Mouse (Mus musculus) left cerebral cortex, adult 9 months (tissue): ENCODE measurements at regions not wholly inside any gene's neighbourhood (a gene's known extent, or its start where the extent isn't known, plus 50 kb on each side); places are given as distances from the start of the nearest gene placed in this dataset.
A peak's percentile ranks its signal among the peaks of the same experiment; 100 is the strongest.
"Not testable (repeated sequence)": the region's sequence is repeated elsewhere in the genome, so short reads cannot be mapped to it uniquely, and the experiment has no call there.

Experiments
- DNase-seq, 2 experiments: peaks; one replicate each; pipeline ENCODE4 v3.0.0; 2022; ENCODE audit warnings: low spot score in 2 of 2

GRCm38 (mm10) chr16:49409235-49409634, 289.8 kb upstream of the Ift57 start:
- DNase-seq, result no peak

DNA sequence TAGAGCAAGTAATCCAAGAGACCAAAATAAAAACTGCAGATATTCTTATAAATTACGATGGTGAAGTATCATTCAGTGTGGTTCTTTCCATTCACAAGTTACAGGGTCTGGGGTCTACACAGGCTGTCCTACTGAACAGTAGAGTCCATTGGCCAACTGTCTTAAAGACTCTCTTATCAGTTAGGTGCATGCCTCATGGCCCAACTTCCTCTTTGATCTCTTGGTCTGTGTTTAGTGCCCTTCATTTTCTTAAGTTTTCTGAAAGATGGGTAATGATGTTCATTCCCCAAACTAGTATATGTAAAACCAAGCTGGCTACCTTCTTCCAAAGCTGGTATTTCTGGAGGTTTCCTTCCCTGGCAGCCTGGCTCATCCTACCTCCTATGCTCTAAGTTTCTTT, 268.7 kb upstream of the Ift57 start:
- no peak for DNase-seq

DNA sequence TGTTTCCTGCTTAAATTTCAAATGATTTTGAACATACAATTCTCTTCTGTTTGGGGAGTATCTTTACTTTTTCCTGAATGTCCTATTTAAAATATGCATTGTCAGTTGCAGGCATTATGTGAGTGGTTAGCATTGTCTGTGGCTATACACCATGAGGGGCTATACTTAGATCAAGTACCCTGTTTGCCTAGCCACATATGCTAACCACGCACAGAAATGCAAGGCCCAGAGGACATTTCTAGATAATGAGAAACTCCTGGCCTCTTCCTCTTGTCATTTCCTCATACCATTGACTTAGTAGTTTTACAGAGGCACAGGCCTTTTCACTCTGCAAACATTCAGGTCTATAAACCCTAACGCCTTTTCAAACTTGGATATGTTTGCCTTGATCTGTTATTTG, 267.1 kb upstream of the Ift57 start:
- DNase-seq, result no peak

DNA sequence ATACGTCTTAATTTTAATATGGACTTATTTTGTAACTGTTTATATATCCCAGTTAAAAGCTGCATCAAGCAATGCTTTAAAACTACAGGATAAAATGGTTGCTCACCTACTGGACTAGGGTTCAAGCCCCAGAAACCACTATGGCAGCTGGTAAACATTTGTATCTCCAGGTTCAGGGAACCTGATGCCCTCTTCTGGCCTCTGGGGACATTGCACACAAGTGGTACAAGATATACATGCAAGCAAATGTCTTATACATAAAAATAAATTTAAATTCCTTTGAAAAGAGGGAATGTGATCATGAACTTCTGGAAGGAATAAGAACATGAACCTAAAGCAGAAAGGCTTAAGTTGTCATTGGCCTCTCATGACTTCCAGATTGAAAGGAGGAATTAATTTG, 257.8 kb upstream of the Ift57 start:
- no peak for DNase-seq

GRCm38 (mm10) chr16:49447356-49447755, 251.7 kb upstream of the Ift57 start:
- not testable (repeated sequence) for DNase-seq

- DNase-seq, result no peak
Observed at GRCm38 (mm10) chr16:49493881-49494280, 205.2 kb upstream of the Ift57 start.

DNA sequence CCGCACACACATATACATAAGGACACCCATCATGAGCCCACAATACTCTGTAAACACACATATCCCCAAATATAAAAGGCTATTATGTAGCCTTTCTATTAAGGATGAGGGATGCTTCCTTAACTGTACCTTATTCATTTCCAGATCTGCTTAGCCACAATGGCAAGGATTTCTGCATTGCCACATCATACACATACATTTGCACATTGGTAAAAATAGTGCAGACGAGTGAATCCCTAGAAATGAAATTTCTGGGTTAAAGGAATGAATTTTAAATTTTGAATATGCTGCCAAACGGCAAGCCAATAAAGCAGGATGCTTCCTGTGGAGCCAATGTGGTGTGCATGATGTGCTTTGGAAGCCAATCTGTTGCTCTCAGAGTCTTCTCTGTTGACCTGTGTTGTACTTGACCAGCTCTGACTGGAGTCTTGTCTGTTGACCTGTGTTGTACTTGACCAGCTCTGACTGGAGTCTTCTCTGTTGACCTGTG, 201.5 kb upstream of the Ift57 start:
- DNase-seq, result no peak

DNA sequence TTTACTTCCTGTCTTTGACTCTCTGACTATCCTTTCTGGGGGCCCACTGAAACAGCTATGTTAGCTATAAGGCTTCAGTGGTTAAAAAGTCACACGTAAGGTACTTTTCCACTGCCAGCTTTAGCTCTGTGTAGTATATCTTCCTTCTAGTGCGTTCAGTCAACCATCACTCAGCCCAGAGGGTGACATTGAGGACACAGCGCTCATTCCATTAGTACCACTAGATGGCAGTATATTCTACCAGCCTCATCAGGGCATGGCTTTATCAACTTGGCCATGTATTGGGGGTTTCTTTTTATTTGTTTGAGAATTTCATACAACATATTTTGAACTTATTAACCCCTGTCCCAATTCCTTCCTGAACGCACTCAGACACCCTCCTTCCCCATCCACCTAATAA, 198.2 kb upstream of the Ift57 start:
- DNase-seq, result peak in 1 of 2 experiments; percentile 44

DNA sequence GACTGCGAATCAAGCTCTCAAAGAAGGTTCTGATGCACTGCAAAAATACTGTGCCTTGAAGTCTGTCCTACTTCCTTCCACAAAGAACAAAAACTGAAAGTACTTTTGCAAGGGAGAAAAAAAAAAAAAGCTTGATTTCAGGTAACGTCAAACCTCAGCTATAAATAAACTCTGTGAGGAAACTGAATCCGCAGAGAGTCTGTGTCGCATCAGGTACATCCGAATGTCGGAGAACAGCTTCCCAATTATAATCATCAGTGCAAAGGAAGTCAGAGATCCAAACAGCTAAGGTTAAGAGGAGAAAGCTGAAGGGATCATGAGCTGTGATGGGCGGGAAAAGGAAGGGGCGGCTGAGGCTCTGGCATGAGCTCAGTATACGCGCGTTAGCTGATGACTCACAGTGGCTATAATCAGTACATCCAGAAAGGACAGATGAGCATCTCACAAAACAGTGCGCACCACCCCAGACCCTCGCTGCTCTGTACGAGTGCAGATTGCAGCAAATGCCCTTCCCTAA, 195.1 kb upstream of the Ift57 start:
- DNase-seq, result peak in 1 of 2 experiments; percentile 61

DNA sequence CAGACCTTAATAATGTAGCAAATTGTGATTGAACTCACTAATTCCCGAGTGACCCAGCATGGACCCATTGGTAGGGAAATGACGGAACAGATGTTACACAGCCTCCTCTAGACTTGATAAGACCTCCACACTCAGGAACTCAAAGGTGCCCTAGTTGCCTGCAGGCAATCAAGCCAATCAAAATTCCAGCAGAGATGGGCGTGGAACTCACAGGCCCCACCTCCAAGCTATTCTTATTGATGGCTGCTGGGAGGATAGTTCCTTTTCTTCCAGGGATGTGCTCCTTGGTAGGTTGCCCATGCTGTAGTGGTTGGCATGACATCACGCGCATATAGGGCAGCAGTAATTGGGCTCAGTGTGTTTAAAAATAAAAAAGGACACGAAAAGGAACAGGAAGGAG, 194.4 kb upstream of the Ift57 start:
- no peak for DNase-seq

- DNase-seq, result no peak
Observed at GRCm38 (mm10) chr16:49505271-49505670, 193.8 kb upstream of the Ift57 start.

DNA sequence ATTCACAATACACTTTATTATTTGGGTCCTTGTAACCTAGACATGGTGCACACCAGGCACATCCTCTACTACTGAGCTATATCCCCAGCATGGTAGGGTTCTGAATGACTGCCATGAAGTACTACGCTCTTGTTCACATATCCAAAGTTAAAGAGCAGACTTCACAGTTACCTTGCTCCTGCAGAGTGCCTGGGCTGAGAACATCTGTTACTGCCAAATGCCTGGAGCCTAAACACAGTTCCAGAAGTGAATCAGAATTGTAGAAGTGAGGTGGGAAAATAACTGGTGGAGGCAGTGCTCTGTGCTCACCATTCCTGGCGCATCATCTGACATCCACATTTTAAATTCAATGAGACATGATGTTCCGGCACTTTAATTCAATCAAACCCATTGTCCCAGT, 180.2 kb upstream of the Ift57 start:
- peak in 1 of 2 experiments; percentile 66 for DNase-seq

- DNase-seq, result no peak
Observed at GRCm38 (mm10) chr16:49520411-49520810, 178.6 kb upstream of the Ift57 start.

- no peak for DNase-seq
Observed at GRCm38 (mm10) chr16:49521685-49522084, 177.3 kb upstream of the Ift57 start.

DNA sequence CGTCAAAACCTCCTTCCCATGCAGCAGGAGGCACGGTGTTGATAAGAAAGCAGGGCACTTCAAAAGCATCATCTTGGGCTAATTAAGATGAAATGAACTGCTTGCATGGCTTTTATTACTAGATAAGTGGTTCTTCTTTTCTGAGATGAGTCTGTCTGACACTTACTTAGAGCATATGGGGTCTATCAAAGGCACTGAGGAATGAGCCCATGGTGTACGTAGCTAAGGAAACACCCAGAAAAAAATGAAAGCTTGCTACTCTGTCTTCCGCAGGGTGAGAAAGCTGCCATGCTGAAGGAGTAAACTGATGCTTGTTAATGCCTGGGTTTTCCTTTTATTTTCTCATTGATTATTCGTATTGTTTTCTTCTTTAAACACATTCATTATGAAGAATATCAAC, 176.5 kb upstream of the Ift57 start:
- DNase-seq, result no peak

DNA sequence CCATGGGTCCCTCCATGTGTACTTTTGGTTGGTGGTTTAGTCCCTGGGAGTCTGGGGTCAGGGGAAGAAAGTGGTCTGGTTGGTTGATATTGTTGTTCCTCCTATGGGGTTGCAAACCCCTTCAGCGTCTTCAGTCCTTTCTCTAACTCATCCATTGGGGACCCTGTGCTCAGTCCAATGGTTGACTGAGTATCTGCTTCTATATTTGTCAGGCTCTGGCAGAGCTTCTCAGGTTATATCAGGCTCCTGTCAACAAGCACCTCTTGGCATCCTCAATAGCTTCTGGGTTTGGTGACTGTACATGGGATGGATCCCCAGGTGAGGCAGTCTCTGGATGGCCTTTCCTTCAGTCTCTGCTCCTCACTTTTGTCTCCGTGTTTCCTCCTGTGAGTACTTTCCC, 170.4 kb upstream of the Ift57 start:
- not testable (repeated sequence) for DNase-seq

- DNase-seq, result no peak
Observed at GRCm38 (mm10) chr16:49529060-49529459, 170.0 kb upstream of the Ift57 start.

- no peak for DNase-seq
Observed at GRCm38 (mm10) chr16:49530051-49530450, 169.0 kb upstream of the Ift57 start.

- no peak for DNase-seq
Observed at GRCm38 (mm10) chr16:49532071-49532686, 166.9 kb upstream of the Ift57 start.

DNA sequence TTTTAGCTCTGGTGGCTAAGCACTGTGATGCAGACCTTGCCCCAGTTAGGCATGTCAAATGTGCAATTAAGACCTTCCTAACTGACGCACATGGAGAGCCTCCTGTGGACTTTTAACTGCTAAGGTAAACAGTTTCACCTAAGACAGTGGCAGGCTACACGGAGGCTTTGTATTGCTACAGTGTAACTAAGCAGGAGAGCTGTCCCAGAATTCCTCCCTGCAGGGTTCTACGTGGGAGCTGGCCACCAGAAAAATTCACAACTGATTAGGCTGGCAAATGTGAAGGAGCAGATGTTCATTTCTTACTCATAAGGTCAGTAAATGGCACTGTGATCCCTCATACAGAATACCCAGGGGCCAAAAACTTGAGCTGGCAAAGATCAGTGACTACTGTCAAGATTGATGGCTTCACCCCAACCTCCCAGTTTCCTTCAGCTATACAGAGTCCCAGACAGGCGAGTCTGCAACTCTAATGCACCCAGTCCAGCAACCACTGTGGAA, 165.5 kb upstream of the Ift57 start:
- DNase-seq, result no peak

- DNase-seq, result no peak
Observed at GRCm38 (mm10) chr16:49550231-49550630, 148.8 kb upstream of the Ift57 start.

DNA sequence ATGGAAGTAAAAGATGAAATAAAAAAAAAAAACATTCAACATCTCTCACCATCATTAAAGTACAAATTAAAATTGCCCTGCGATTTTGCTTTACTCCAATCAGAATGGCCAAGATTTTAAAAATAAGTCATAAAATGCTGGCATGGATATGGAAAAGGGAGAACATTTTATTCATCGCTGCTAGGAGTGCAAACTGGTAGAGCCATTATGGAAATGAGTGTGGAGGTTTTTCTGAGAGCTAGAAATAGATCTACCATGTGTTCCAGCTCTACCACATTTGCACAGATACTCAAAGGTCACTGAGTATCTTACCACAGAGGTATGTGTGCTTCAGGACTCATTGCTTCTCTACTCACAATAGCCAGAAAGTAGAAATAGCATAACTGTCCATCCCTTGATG, 129.0 kb upstream of the Ift57 start:
- no peak for DNase-seq

GRCm38 (mm10) chr16:49572485-49573170, 126.4 kb upstream of the Ift57 start:
- no peak for DNase-seq
